Mouse (Mus musculus) lung, postnatal 0 days (tissue): ENCODE measurements around the gene Rapgef2. TPM values are rescaled to one million over a fixed set of nuclear protein-coding genes. Genes with fewer than 3 reads are reported as not detected.

ENCODE experiments used
- ATAC-seq: fragments of 200-750 bp; cut with Nextera tagmentation; 2 replicates; pipeline ENCODE4 v1.8.0; 2017; ENCODE audit warnings: moderate library complexity
- DNase-seq: peaks from one replicate; pipeline ENCODE4 v3.0.0-alpha.2; 2016; ENCODE audit warnings: low spot score
- H3K27ac ChIP-seq: fragments of 300-500 bp; sonication (generic); 2 replicates; pipeline ENCODE4 v1.5.1; 2014; ENCODE audit warnings: antibody characterized with exemption, mild to moderate bottlenecking, low read length, mixed read lengths
- H3K27me3 ChIP-seq: fragments of 300-500 bp; sonication (generic); replicated peaks from 2 replicates; pipeline ENCODE4 v1.6.1; 2014; ENCODE audit warnings: low read length, mixed read lengths; ENCODE audit not compliant: insufficient read depth
- H3K36me3 ChIP-seq: fragments of 300-500 bp; sonication (generic); 2 replicates; pipeline ENCODE4 v1.6.1; 2014; ENCODE audit warnings: low read length, mixed read lengths; ENCODE audit not compliant: insufficient read depth
- H3K4me1 ChIP-seq: fragments of 300-500 bp; sonication (generic); 2 replicates; pipeline ENCODE4 v1.6.1; 2014; ENCODE audit warnings: antibody characterized with exemption, low read depth, low read length, mixed read lengths; ENCODE audit not compliant: insufficient read depth
- H3K4me2 ChIP-seq: fragments of 300-500 bp; sonication (generic); replicated peaks from 2 replicates; pipeline ENCODE4 v1.6.1; 2014; ENCODE audit warnings: low read depth, mild to moderate bottlenecking, low read length, moderate library complexity, mixed read lengths
- H3K4me3 ChIP-seq: fragments of 300-500 bp; sonication (generic); 2 replicates; pipeline ENCODE4 v1.5.1; 2014; ENCODE audit warnings: low read depth, low read length
- H3K9ac ChIP-seq: fragments of 300-500 bp; sonication (generic); replicated peaks from 2 replicates; pipeline ENCODE4 v1.6.1; 2014; ENCODE audit warnings: low read depth, mild to moderate bottlenecking
- H3K9me3 ChIP-seq: fragments of 300-500 bp; sonication (generic); 2 replicates; pipeline ENCODE4 v1.6.1; 2016; ENCODE audit warnings: low read length, mixed read lengths
- CTCF ChIP-seq: IDR thresholded peaks from 2 replicates; pipeline ENCODE4 v1.5.1; 2016; ENCODE audit warnings: antibody characterized with exemption, mild to moderate bottlenecking
- EP300 ChIP-seq: IDR thresholded peaks from 2 replicates; pipeline ENCODE4 v1.6.1; 2016; ENCODE audit warnings: antibody characterized with exemption, mild to moderate bottlenecking, control low read depth
- WGBS: fragments of 180-500 bp; shearing (Covaris S2); extraction: QIAGEN DNeasy Blood & Tissue Kit; methylation state at CpG from one replicate; pipeline ENCODE4 v1.1.7; 2014; 5-methylcytosine and 5-hydroxymethylcytosine counted together
- polyA plus RNA-seq: library from polyadenylated mRNA; unstranded; fragments of >200 nt; fragmentation: Nextera tagmentation; extraction: Ambion mirVana; gene quantifications from 2 replicates; pipeline ENCODE4 v1.2.1, GENCODE M21; 2015

Gene Rapgef2
- polyA plus RNA-seq = 5.8 and 6.5 TPM in 2 replicates

DNA sequence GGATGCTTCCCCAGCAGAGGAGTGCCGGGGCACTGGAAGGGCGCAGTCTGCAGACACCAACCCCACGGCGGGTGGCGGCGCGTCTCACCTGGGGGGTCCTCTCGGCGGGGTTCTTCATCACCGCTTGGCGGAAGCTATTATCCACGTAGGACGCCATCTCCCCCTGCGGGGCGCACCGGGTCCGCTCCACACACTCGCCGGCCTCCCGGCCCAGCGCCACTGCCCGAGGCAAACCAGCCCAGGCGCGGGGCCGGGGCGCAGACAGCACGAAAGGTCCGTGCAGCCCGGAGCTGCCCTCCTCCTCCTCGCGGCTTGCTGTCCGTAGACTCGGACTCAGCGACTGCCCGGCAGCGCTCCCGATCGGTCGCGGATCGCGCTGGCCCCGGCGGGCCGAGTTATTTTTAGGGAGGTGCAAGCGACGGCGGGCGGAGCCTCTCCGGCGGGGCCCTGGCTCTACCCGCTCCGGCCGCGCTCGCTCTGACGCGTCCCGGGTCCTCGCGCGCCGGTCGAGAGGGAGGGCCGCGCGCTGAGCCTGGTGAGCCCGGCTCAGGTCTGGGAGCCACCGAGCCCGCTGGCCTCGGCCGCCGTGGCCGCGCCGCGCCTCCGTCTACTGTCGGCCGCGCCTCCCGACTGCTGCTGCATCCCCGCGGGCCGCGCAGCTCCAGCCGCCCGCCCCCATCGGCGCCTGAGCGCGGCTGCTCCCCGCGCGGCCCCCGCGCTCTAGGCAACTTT is at the start of gene Rapgef2:
Gene Rapgef2, minus strand, starts transcription at position 142 of the 732 bp plus-strand sequence.
- ATAC-seq = peak; percentile 78

DNA sequence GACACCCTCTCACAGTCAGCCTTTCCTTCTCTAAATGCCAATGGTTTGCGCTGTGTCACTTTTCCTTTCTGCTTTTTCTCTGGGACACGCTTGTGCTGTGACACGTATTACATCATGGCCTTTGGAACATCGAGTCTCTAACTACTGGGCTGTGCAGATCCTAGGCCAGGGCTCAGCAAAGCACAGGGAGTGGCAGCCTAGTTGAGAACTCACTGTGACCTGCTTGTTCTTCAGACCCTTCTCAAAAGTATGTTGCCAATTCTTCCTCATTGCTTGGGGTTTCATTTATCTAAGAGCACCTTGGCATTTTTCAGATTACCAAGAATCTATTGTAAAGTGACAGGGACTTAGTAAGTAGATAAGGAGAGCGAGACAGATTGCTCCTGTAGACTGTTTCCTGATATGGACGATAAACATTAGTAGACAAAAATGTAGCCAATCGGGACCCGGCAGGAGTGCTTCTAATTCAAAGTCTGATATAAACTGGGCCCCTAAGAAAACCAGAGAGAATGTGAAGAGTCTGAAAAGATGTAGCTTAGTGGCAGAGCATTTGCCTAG is 47.4 kb upstream of the Rapgef2 start:
- TF ChIP-seq EP300 (no peak), CTCF (no peak)
- DNase-seq (no peak), ATAC-seq (no peak)
- Histone ChIP-seq H3K36me3 (no peaks in the 10 kb centered on the region), H3K4me3 (no peak overlapping the region), H3K9me3 (no peaks in the 10 kb centered on the region), H3K27ac (no peak overlapping the region), H3K4me2 (no peak overlapping the region), H3K4me1 (no peaks in the 10 kb centered on the region), H3K27me3 (no peaks in the 10 kb centered on the region), H3K9ac (no peak overlapping the region)
- whole genome bisulfite sequencing = 65% methylated on average over 8 of the region's 8 CpGs

More for the DNA sequence above, at the start of gene Rapgef2:
- WGBS = 1% methylated on average over 58 of the region's 97 CpGs
- peak within 1 kb of the TSS; percentile 97 for H3K27ac ChIP-seq
- peaks cover 19% of the 10 kb centered on the region for H3K4me1 ChIP-seq
- peak; percentile 84 for DNase-seq
- no peak for TF ChIP-seq EP300
- TF ChIP-seq CTCF = peak; percentile 44; the same call in 1 of the 2 replicates
- no peaks in the 10 kb centered on the region for H3K27me3 ChIP-seq
- H3K36me3 ChIP-seq = no peaks in the 10 kb centered on the region
- peak within 1 kb of the TSS; percentile 83 for H3K4me2 ChIP-seq
- H3K4me3 ChIP-seq = peak within 1 kb of the TSS; percentile 84
- peak within 1 kb of the TSS; percentile 86 for H3K9ac ChIP-seq
- no peaks in the 10 kb centered on the region for H3K9me3 ChIP-seq

DNA sequence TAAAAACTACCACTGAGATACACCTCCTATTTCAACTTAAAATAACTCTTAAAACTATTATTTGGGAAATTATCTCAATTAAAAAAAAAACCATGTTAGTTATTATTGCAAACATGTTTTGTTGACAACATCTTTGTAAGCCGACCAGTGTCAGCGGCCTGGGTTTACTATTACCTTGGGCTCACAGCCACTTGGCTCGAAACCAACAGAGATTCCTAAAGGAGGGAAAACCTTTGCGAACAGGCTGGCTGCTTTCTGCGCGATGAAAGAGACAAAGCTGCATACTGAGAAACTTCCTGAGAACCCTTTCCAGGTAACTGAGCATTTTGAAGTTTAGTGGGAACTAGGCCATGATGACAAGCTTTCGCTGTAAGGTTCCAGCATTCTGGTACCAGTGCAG is 46.7 kb upstream of the Rapgef2 start:
- 69% methylated on average over 7 of the region's 7 CpGs for WGBS
- H3K27ac ChIP-seq = no peak overlapping the region
- DNase-seq (no peak), ATAC-seq (no peak)
- H3K9me3 ChIP-seq = no peaks in the 10 kb centered on the region
- H3K36me3 ChIP-seq = no peaks in the 10 kb centered on the region
- no peaks in the 10 kb centered on the region for H3K27me3 ChIP-seq
- H3K4me3 ChIP-seq = no peak overlapping the region
- no peak overlapping the region for H3K4me2 ChIP-seq
- TF ChIP-seq EP300 = no peak
- no peak for TF ChIP-seq CTCF
- no peaks in the 10 kb centered on the region for H3K4me1 ChIP-seq
- no peak overlapping the region for H3K9ac ChIP-seq

DNA sequence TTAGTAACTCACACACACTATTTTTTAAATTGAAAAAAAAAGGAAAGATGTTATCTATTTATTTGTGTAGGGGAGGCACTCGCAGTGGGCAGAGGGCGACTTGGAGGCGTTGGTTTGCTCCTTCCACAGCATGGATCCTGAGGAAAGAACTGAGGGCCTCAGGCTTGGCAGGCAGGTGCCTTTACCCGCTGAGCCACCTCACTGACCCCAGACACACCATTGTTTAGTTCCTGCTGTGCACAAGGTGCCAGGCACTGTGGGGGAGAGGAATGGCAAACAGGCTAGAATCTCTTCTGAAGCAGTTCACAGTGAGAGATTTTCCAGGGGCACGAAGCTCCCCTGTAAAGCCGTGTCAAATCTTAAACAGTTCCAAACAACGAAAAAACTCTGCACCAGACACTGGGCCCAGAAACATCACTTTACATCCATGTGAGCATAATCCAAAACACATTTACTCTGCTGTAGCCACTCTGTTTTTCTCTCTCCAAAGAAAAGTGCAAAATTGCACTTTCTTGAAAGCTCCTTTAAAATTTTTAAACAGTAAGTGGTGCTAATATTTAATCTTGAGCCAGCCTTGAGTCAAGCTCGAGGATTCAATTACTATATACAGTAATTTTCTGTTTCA is 43.5 kb upstream of the Rapgef2 start:
- TF ChIP-seq CTCF = no peak
- TF ChIP-seq EP300 = no peak
- H3K27me3 ChIP-seq = no peaks in the 10 kb centered on the region
- H3K27ac ChIP-seq = no peak overlapping the region
- WGBS = 36% methylated on average over 8 of the region's 8 CpGs
- no peaks in the 10 kb centered on the region for H3K4me1 ChIP-seq
- H3K9ac ChIP-seq = no peak overlapping the region
- DNase-seq = no peak
- H3K36me3 ChIP-seq = no peaks in the 10 kb centered on the region
- ATAC-seq = no peak
- H3K9me3 ChIP-seq = no peaks in the 10 kb centered on the region
- H3K4me2 ChIP-seq = no peak overlapping the region
- H3K4me3 ChIP-seq = no peak overlapping the region

DNA sequence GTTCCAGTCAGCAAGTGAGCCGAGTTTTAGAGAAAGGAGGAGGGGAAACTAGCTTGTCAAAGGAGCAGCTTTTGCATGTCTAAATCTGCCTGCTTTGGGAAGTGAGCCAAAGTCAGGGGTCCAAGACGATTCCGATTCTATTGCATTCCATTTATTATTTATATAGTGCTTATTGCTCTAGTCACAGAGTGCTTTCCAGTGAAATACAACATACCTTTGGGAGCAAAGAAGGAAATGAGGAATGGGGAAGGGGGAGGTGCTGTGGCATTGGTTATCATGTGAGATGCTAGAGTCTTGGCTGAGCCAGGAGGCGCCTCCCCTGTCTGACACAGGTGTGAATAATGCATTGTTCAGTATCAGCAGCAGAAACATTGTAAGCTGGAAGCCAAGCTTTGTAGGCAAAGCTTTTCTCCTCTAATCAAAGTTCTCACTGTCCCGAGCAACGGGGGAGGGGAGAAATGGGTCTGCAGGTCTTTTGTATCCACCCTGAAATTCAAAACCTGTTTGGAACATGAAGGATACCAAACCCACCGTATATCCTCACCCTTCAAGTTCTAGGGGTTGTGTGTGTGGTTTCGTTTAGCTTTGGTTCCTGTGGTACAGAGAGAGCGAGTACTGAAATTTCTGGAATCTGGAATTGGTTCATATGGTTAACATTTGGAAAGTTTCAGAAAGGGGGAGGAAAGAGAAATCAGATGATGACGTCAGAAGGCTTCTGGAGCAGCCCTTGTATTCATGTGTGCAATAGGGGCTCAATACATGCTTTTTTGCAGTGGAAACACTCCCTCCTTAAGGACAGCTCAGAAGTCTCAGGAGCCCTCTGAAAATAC is 38.6 kb upstream of the Rapgef2 start:
- 26% methylated on average over 10 of the region's 10 CpGs for WGBS
- no peak overlapping the region for H3K4me3 ChIP-seq
- ATAC-seq (no peak), DNase-seq (peak; percentile 55)
- no peak overlapping the region for H3K27ac ChIP-seq
- H3K9ac ChIP-seq = no peak overlapping the region
- no peaks in the 10 kb centered on the region for H3K9me3 ChIP-seq
- peak overlapping the region; percentile 8 for H3K4me2 ChIP-seq
- H3K36me3 ChIP-seq = no peaks in the 10 kb centered on the region
- 0 out of 2 replicates have a peak, but pooled peaks cover 4% of the 10 kb centered on the region for H3K4me1 ChIP-seq
- TF ChIP-seq CTCF = no peak
- no peak for TF ChIP-seq EP300
- H3K27me3 ChIP-seq = no peaks in the 10 kb centered on the region
